Mouse (Mus musculus) heart, postnatal 0 days (tissue): ENCODE data around the gene Lrrk2.

Experiments used
- CTCF ChIP-seq: IDR thresholded peaks from 2 replicates; pipeline ENCODE4 v1.5.1; 2016; ENCODE audit warnings: antibody characterized with exemption, control low read depth, low read depth
- EP300 ChIP-seq: IDR thresholded peaks from 2 replicates; pipeline ENCODE4 v1.6.1; 2016; ENCODE audit warnings: antibody characterized with exemption, low read depth

GRCm38 (mm10) chr15:91633806-91634205 lies 39.2 kb upstream of the Lrrk2 start:
- TF ChIP-seq CTCF (no peak), EP300 (no peak)
